Mouse (Mus musculus) liver, embryonic 16.5 days (tissue): ENCODE results near the gene Tctex1d1. TPM values are rescaled to one million over a fixed set of nuclear protein-coding genes. Genes with fewer than 3 reads are reported as not detected.

Source experiments
- ATAC-seq: fragments of 200-750 bp; cut with Nextera tagmentation; 2 replicates; pipeline ENCODE4 v1.8.0; 2017; ENCODE audit warnings: low read depth, mild to moderate bottlenecking, moderate number of reproducible peaks, moderate library complexity
- H3K27ac ChIP-seq: fragments of 300-500 bp; sonication (generic); 2 replicates; pipeline ENCODE4 v1.5.1; 2014; ENCODE audit warnings: mild to moderate bottlenecking, low read length
- H3K27me3 ChIP-seq: fragments of 300-500 bp; sonication (generic); 2 replicates; pipeline ENCODE4 v1.6.1; 2014; ENCODE audit warnings: low read depth, low read length, mixed read lengths; ENCODE audit not compliant: control insufficient read depth, insufficient read depth
- H3K36me3 ChIP-seq: fragments of 300-500 bp; sonication (generic); 2 replicates; pipeline ENCODE4 v1.6.1; 2014; ENCODE audit warnings: mild to moderate bottlenecking; ENCODE audit not compliant: control insufficient read depth, insufficient read depth
- H3K4me1 ChIP-seq: fragments of 300-500 bp; sonication (generic); 2 replicates; pipeline ENCODE4 v1.6.1; 2014; ENCODE audit warnings: low read depth, low read length, mixed read lengths; ENCODE audit not compliant: control insufficient read depth
- H3K4me2 ChIP-seq: fragments of 300-500 bp; sonication (generic); 2 replicates; pipeline ENCODE4 v1.6.1; 2014; ENCODE audit warnings: low read depth, low read length, mixed read lengths
- H3K4me3 ChIP-seq: fragments of 300-500 bp; sonication (generic); 2 replicates; pipeline ENCODE4 v1.5.1; 2014; ENCODE audit warnings: low read depth, mild to moderate bottlenecking, low read length
- H3K9ac ChIP-seq: fragments of 300-500 bp; sonication (generic); 2 replicates; pipeline ENCODE4 v1.6.1; 2014; ENCODE audit warnings: low read depth, low read length
- H3K9me3 ChIP-seq: fragments of 300-500 bp; sonication (generic); replicated peaks from 2 replicates; pipeline ENCODE4 v1.6.1; 2016; ENCODE audit warnings: low read length; ENCODE audit not compliant: control insufficient read depth
- WGBS: fragments of 180-500 bp; shearing (Covaris S2); extraction: QIAGEN DNeasy Blood & Tissue Kit; methylation state at CpG from one replicate; pipeline ENCODE4 v1.1.7; 2014; ENCODE audit not compliant: insufficient replicate concordance; 5-methylcytosine and 5-hydroxymethylcytosine counted together
- polyA plus RNA-seq: library from polyadenylated mRNA; unstranded; fragments of >200 nt; fragmentation: Nextera tagmentation; extraction: Ambion mirVana; gene quantifications from 2 replicates; pipeline ENCODE4 v1.2.1, GENCODE M21; 2015

Tctex1d1 gene
- polyA plus RNA-seq, 1 experiment from 2014 or later: 0.13 TPM

- H3K9ac ChIP-seq: no peak overlapping the region
Measured at GRCm38 (mm10) chr4:102991685-102992084, 13.3 kb downstream of the Tctex1d1 start.

GRCm38 (mm10) chr4:103004681-103005080 is 26.3 kb downstream of the Tctex1d1 start:
- Histone ChIP-seq H3K36me3 (no peaks in the 10 kb centered on the region), H3K9ac (no peak overlapping the region), H3K4me1 (no peaks in the 10 kb centered on the region), H3K4me3 (no peak overlapping the region), H3K9me3 (no peaks in the 10 kb centered on the region), H3K4me2 (no peak overlapping the region), H3K27ac (no peak overlapping the region), H3K27me3 (no peaks in the 10 kb centered on the region)
- ATAC-seq: no peak
- 67% methylated on average over 4 of the region's 4 CpGs for WGBS

More at GRCm38 (mm10) chr4:102991685-102992084, 13.3 kb downstream of the Tctex1d1 start:
- Histone ChIP-seq H3K36me3 (no peaks in the 10 kb centered on the region), H3K4me3 (no peak overlapping the region), H3K27me3 (no peaks in the 10 kb centered on the region), H3K4me2 (no peak overlapping the region), H3K27ac (no peak overlapping the region), H3K9me3 (no peaks in the 10 kb centered on the region), H3K4me1 (no peaks in the 10 kb centered on the region)
- ATAC-seq: no peak
- WGBS: 77% methylated on average over 3 of the region's 3 CpGs

- ATAC-seq: no peak
- H3K4me1 ChIP-seq: no peaks in the 10 kb centered on the region
- no peak overlapping the region for H3K4me3 ChIP-seq
- WGBS: 66% methylated on average over 15 of the region's 15 CpGs
- no peaks in the 10 kb centered on the region for H3K27me3 ChIP-seq
- no peak overlapping the region for H3K4me2 ChIP-seq
- no peaks in the 10 kb centered on the region for H3K36me3 ChIP-seq
- no peak overlapping the region for H3K27ac ChIP-seq
- no peaks in the 10 kb centered on the region for H3K9me3 ChIP-seq
- H3K9ac ChIP-seq: no peak overlapping the region
Measured at GRCm38 (mm10) chr4:103005190-103005945, 27.0 kb downstream of the Tctex1d1 start.

GRCm38 (mm10) chr4:103006266-103006665 is 27.9 kb downstream of the Tctex1d1 start:
- H3K9me3 ChIP-seq: no peaks in the 10 kb centered on the region
- no peaks in the 10 kb centered on the region for H3K27me3 ChIP-seq
- H3K36me3 ChIP-seq: no peaks in the 10 kb centered on the region
- H3K4me3 ChIP-seq: no peak overlapping the region
- H3K4me2 ChIP-seq: no peak overlapping the region
- no peak overlapping the region for H3K27ac ChIP-seq
- H3K9ac ChIP-seq: no peak overlapping the region
- 64% methylated on average over 5 of the region's 5 CpGs for WGBS
- H3K4me1 ChIP-seq: no peaks in the 10 kb centered on the region
- ATAC-seq: no peak

- Histone ChIP-seq H3K36me3 (no peaks in the 10 kb centered on the region), H3K4me2 (no peak overlapping the region), H3K4me1 (no peaks in the 10 kb centered on the region), H3K27ac (no peak overlapping the region), H3K27me3 (no peaks in the 10 kb centered on the region), H3K4me3 (no peak overlapping the region), H3K9me3 (no peaks in the 10 kb centered on the region), H3K9ac (no peak overlapping the region)
- no peak for ATAC-seq
- 23% methylated on average over 4 of the region's 4 CpGs for WGBS
Measured at GRCm38 (mm10) chr4:103006943-103007418, 28.6 kb downstream of the Tctex1d1 start.

GRCm38 (mm10) chr4:103010734-103011133 is 32.3 kb downstream of the Tctex1d1 start:
- H3K27ac ChIP-seq: no peak overlapping the region
- WGBS: 65% methylated on average over 4 of the region's 4 CpGs
- H3K9me3 ChIP-seq: no peaks in the 10 kb centered on the region
- no peak for ATAC-seq
- no peaks in the 10 kb centered on the region for H3K4me1 ChIP-seq
- no peak overlapping the region for H3K4me3 ChIP-seq
- no peak overlapping the region for H3K4me2 ChIP-seq
- H3K36me3 ChIP-seq: no peaks in the 10 kb centered on the region
- no peak overlapping the region for H3K9ac ChIP-seq
- H3K27me3 ChIP-seq: no peaks in the 10 kb centered on the region

- Histone ChIP-seq H3K4me2 (no peak overlapping the region), H3K9me3 (no peaks in the 10 kb centered on the region), H3K36me3 (no peaks in the 10 kb centered on the region), H3K27me3 (no peaks in the 10 kb centered on the region), H3K9ac (no peak overlapping the region), H3K27ac (no peak overlapping the region), H3K4me1 (no peaks in the 10 kb centered on the region), H3K4me3 (no peak overlapping the region)
- no peak for ATAC-seq
- WGBS: 47% methylated on average over 7 of the region's 7 CpGs
Measured at GRCm38 (mm10) chr4:103011823-103012222, 33.4 kb downstream of the Tctex1d1 start.

- Histone ChIP-seq H3K36me3 (no peaks in the 10 kb centered on the region), H3K4me1 (no peaks in the 10 kb centered on the region), H3K4me2 (no peak overlapping the region), H3K27ac (no peak overlapping the region), H3K9me3 (no peaks in the 10 kb centered on the region), H3K4me3 (no peak overlapping the region), H3K9ac (no peak overlapping the region), H3K27me3 (no peaks in the 10 kb centered on the region)
- no peak for ATAC-seq
- WGBS: 33% methylated on average over 4 of the region's 4 CpGs
Measured at GRCm38 (mm10) chr4:103013490-103013889, 35.1 kb downstream of the Tctex1d1 start.

- ATAC-seq: no peak
- no peaks in the 10 kb centered on the region for H3K4me1 ChIP-seq
- no peak within 1 kb of the TSS for H3K4me3 ChIP-seq
- H3K27me3 ChIP-seq: no peaks in the 10 kb centered on the region
- H3K4me2 ChIP-seq: no peak within 1 kb of the TSS
- H3K9ac ChIP-seq: no peak within 1 kb of the TSS
- H3K36me3 ChIP-seq: no peaks in the 10 kb centered on the region
- 58% methylated on average over 4 of the region's 4 CpGs for WGBS
- H3K9me3 ChIP-seq: no peaks in the 10 kb centered on the region
- H3K27ac ChIP-seq: no peak within 1 kb of the TSS
Measured at GRCm38 (mm10) chr4:103026621-103027020, 48.2 kb downstream of the Tctex1d1 start, which contains the start of gene Insl5. Insl5 (minus strand) TSS chr4:103026842.
